19 mouse cellular contexts compared by ENCODE assay signal in the genomic region with DNA sequence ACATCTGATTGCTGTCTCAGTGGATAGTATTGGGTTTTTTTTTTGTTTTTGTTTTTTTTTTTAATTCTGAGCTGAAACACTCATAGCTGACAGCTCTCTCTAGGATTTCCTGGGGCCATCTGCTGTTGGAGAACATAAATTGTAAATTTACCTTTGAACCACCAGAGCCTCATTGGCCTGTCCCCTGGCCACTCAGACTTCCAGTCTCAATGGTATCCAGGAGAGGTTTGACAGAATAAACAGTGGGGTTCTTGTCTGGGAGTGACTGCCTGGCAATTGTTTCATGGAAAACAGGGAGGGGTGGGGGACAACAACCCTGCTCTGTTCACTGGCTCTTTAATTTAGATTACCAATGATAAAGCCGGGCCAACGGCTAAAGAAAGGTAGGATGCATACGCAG.
DNase-seq lines count a peak whose midpoint lies in the region; ATAC-seq and TF ChIP-seq lines count a peak whose summit lies in the region.
"Had no signal": no experiment of that assay in that cellular context is flagged by ENCODE, and none has a peak within 500 bp of the region (broad histone marks: within the 10 kb centered on the region; RNA-seq: fewer than 3 reads in every experiment).

No protein-coding gene starts in this region.

- 38% methylated on average over 3 of the region's 3 CpGs for WGBS in liver, adult 2 months
- WGBS in liver, postnatal 0 days (ENCODE audit: insufficient replicate concordance) = 64% methylated on average over 3 of the region's 3 CpGs
- WGBS in intestine, embryonic 15.5 days = 24% methylated on average over 3 of the region's 3 CpGs

- no peak overlapping the region for H3K4me2 ChIP-seq in liver, postnatal 0 days (ENCODE audit: low read depth, low read length)
- H3K4me2 ChIP-seq in intestine, embryonic 15.5 days (replicated peaks) = no peak overlapping the region
- H3K4me2 ChIP-seq: heart, embryonic 11.5 days; liver, embryonic 13.5 days had no signal

- H3K36me3 ChIP-seq in liver, adult 2 months (ENCODE audit: control insufficient read depth, insufficient read depth, low read length) = no peaks in the 10 kb centered on the region
- no peaks in the 10 kb centered on the region for H3K36me3 ChIP-seq in liver, postnatal 0 days (replicated peaks; ENCODE audit: insufficient read depth, low read length)
- H3K36me3 ChIP-seq in intestine, embryonic 15.5 days = no peaks in the 10 kb centered on the region
- H3K36me3 ChIP-seq: liver, embryonic 13.5 days had no signal

- no peak for TF ChIP-seq CTCF in liver, adult 2 months (IDR thresholded peaks at IDR 0.05; ENCODE audit: low read depth, low read length)
- TF ChIP-seq CTCF in liver, postnatal 0 days (IDR thresholded peaks at IDR 0.05; ENCODE audit: low read depth) = no peak

- no peak overlapping the region for H3K9ac ChIP-seq in liver, adult 2 months (ENCODE audit: low read depth, low read length)
- H3K9ac ChIP-seq in liver, postnatal 0 days (replicated peaks) = no peak overlapping the region
- no peak overlapping the region for H3K9ac ChIP-seq in intestine, embryonic 15.5 days
- H3K9ac ChIP-seq: liver, embryonic 13.5 days had no signal

- no peak overlapping the region for H3K4me3 ChIP-seq in liver, adult 2 months (ENCODE audit: insufficient read depth, low read depth, low read length)
- H3K4me3 ChIP-seq in liver, postnatal 0 days (ENCODE audit: low read depth, low read length) = no peak overlapping the region
- H3K4me3 ChIP-seq in intestine, embryonic 15.5 days (replicated peaks) = no peak overlapping the region
- H3K4me3 ChIP-seq: liver, embryonic 13.5 days had no signal

- no peak for TF ChIP-seq EP300 in liver, postnatal 0 days (IDR thresholded peaks at IDR 0.05; ENCODE audit: low read depth)

- no peaks in the 10 kb centered on the region for H3K79me2 ChIP-seq in liver, adult 2 months (ENCODE audit: control insufficient read depth, insufficient read depth, low read length)

- no peak overlapping the region for H3K27ac ChIP-seq in liver, adult 2 months (replicated peaks; ENCODE audit: insufficient read depth, low read depth, low read length)
- H3K27ac ChIP-seq in liver, postnatal 0 days (ENCODE audit: low read depth) = no peak overlapping the region
- H3K27ac ChIP-seq in intestine, embryonic 15.5 days = no peak overlapping the region
- H3K27ac ChIP-seq: kidney, postnatal 0 days; liver, embryonic 13.5 days; stomach, postnatal 0 days had no signal

- DNase-seq in embryo, embryonic 11 days = peak; percentile 22
- no peak for DNase-seq in embryo, embryonic 10 days (ENCODE audit: low spot score)
- DNase-seq in liver, adult 2 months (ENCODE audit: extremely low read depth, low read depth, low spot score) = peak; percentile 7
- no peak for DNase-seq in liver, postnatal 0 days
- DNase-seq in brain, adult 2 months (ENCODE audit: low read depth, low spot score) = peak; percentile 68
- no peak for DNase-seq in urinary bladder, postnatal 4 days (ENCODE audit: low spot score in 2 of 2)
- no peak for DNase-seq in testis, postnatal 14 days (ENCODE audit: low spot score)
- DNase-seq: adrenal gland, postnatal 25 days; gastrocnemius, postnatal 36 days; heart, postnatal 14 days; liver, embryonic 13.5 days; lung, postnatal 14 days; right cerebral cortex, postnatal 25 days; thymus, postnatal 25 days had no signal

- no peak for TF ChIP-seq POLR2A in liver, adult 2 months (IDR thresholded peaks at IDR 0.05; ENCODE audit: extremely low read depth, insufficient read depth, low read length)

- no peaks in the 10 kb centered on the region for H3K9me3 ChIP-seq in liver, postnatal 0 days (ENCODE audit: low read length)
- H3K9me3 ChIP-seq in intestine, embryonic 15.5 days = no peaks in the 10 kb centered on the region
- H3K9me3 ChIP-seq: liver, embryonic 13.5 days had no signal

- no peaks in the 10 kb centered on the region; the same call in 1 of the 2 replicates for H3K27me3 ChIP-seq in liver, adult 2 months (ENCODE audit: control insufficient read depth, insufficient read depth, low read length)
- no peaks in the 10 kb centered on the region for H3K27me3 ChIP-seq in liver, postnatal 0 days (ENCODE audit: insufficient read depth, low read length)
- no peaks in the 10 kb centered on the region for H3K27me3 ChIP-seq in intestine, embryonic 15.5 days (replicated peaks)
- H3K27me3 ChIP-seq: liver, embryonic 13.5 days had no signal

- ATAC-seq in liver, postnatal 0 days = no peak
- ATAC-seq in intestine, embryonic 15.5 days = 0 out of 2 replicates have a peak, but pooled peaks have one; percentile 36
- ATAC-seq: inflammation-experienced regulatory T-cells, adult 6 months had no signal

- no peaks in the 10 kb centered on the region for H3K4me1 ChIP-seq in liver, adult 2 months (ENCODE audit: control insufficient read depth, insufficient read depth, low read length)
- no peaks in the 10 kb centered on the region for H3K4me1 ChIP-seq in liver, postnatal 0 days (ENCODE audit: insufficient read depth)
- H3K4me1 ChIP-seq in intestine, embryonic 15.5 days (replicated peaks) = peaks cover 6% of the 10 kb centered on the region; the same call in 1 of the 2 replicates
- H3K4me1 ChIP-seq: liver, embryonic 13.5 days had no signal

Comparison
In these comparisons a context has a peak if more than half of its experiments do, and no peak if none do; other contexts are left out.
1. DNase-seq: peak in embryo, embryonic 11 days (single experiment), liver, adult 2 months (single experiment) and brain, adult 2 months (single experiment); none in embryo, embryonic 10 days (single experiment), liver, postnatal 0 days (single experiment), urinary bladder, postnatal 4 days (0 of 2) and testis, postnatal 14 days (single experiment).